Comparison of ENCODE assay signal across 8 mouse cellular contexts in the genomic region with DNA sequence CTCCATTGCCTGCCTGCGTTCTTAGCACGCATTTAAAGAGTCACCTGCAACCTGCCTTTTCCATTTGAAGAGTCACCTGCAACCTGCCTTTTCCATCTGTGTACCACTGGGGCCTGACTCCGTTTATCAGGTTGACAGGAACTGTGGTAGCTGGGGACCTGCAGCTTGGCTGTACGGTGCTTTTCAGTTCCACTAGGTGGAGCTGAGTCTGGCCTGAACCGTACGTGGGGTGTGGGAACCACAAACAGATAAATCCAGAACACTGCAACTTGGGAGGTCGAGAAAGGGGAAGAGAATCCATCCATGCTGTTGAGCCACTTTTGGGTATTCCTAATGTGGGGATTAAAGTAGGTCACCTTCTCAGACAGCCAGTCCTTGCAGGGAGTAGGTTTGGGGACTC. TPM values are rescaled to one million over a fixed set of nuclear protein-coding genes. Genes with fewer than 3 reads are reported as not detected.
DNase-seq lines count a peak whose midpoint lies in the region; ATAC-seq lines count a peak whose summit lies in the region.

No protein-coding gene starts in this region.

- H3K9ac ChIP-seq in kidney, embryonic 15.5 days, result no peak overlapping the region
- no peak overlapping the region for H3K9ac ChIP-seq in kidney, embryonic 14.5 days (ENCODE audit: low read depth, low read length)

- no peaks in the 10 kb centered on the region for H3K9me3 ChIP-seq in kidney, embryonic 15.5 days (replicated peaks)
- H3K9me3 ChIP-seq in kidney, embryonic 14.5 days (ENCODE audit: control insufficient read depth, low read length), result no peaks in the 10 kb centered on the region

- no peaks in the 10 kb centered on the region for H3K27me3 ChIP-seq in kidney, embryonic 15.5 days
- no peaks in the 10 kb centered on the region for H3K27me3 ChIP-seq in kidney, embryonic 14.5 days (ENCODE audit: control insufficient read depth, insufficient read depth, low read length)

- no peak for ATAC-seq in kidney, embryonic 15.5 days (replicated peaks; ENCODE audit: low FRiP score)
- no peak for ATAC-seq in kidney, embryonic 14.5 days (ENCODE audit: low FRiP score, low TSS enrichment)

- WGBS in kidney, embryonic 15.5 days, result 60% methylated on average over 7 of the region's 7 CpGs
- WGBS in kidney, embryonic 14.5 days, result 59% methylated on average over 7 of the region's 7 CpGs

- peaks cover 28% of the 10 kb centered on the region; the same call in 1 of the 2 replicates for H3K4me1 ChIP-seq in kidney, embryonic 15.5 days
- 0 out of 2 replicates have a peak, but pooled peaks cover 4% of the 10 kb centered on the region for H3K4me1 ChIP-seq in kidney, embryonic 14.5 days (ENCODE audit: control insufficient read depth, insufficient read depth, low read length)

- no peak overlapping the region for H3K4me2 ChIP-seq in kidney, embryonic 15.5 days
- no peak overlapping the region for H3K4me2 ChIP-seq in kidney, embryonic 14.5 days (replicated peaks; ENCODE audit: low read depth, low read length)

- 0 out of 2 replicates have a peak overlapping the region, but pooled peaks have one; percentile 11 for H3K27ac ChIP-seq in kidney, embryonic 15.5 days
- no peak overlapping the region for H3K27ac ChIP-seq in kidney, embryonic 14.5 days (ENCODE audit: low read depth, low read length)

- H3K36me3 ChIP-seq in kidney, embryonic 15.5 days, result peaks cover 61% of the 10 kb centered on the region
- peaks cover 33% of the 10 kb centered on the region for H3K36me3 ChIP-seq in kidney, embryonic 14.5 days (ENCODE audit: control insufficient read depth, insufficient read depth, low read length)

- DNase-seq in MEL-GATA-1-ER (ENCODE audit: extremely low read depth, low read depth), result peak; percentile 72
- peak; percentile 58 for DNase-seq in heart, postnatal 4 days
- peak; percentile 34 to 43 for DNase-seq in natural killer cell, adult 2 months (ENCODE audit: low spot score in 2 of 2)
- DNase-seq in cerebellum, postnatal 25 days, result no peak
- DNase-seq in cerebellum, postnatal 10 days, result no peak
- DNase-seq in neural tube, embryonic 10.5 days (ENCODE audit: extremely low spot score, low spot score), result no peak

- no peak overlapping the region for H3K4me3 ChIP-seq in kidney, embryonic 15.5 days (replicated peaks)
- no peak overlapping the region for H3K4me3 ChIP-seq in kidney, embryonic 14.5 days (ENCODE audit: low read length)

RNA-seq across cellular contexts. Expression of gene Wbp1l, which starts 8.5 kb away (rescaled TPM):
- polyA plus RNA-seq in kidney, embryonic 15.5 days (2015; fragmentation: Nextera tagmentation; extraction: Ambion mirVana), result 46.4 and 51.3 TPM in 2 replicates
- 26.2 and 46.1 TPM in 2 replicates for polyA plus RNA-seq in kidney, embryonic 14.5 days (2014; fragmentation: Nextera tagmentation; extraction: Ambion mirVana)
- total RNA-seq in heart, postnatal 4 days (2021), result 10 to 100 TPM; 60.5 to 61.2 TPM

RNA-seq across cellular contexts. Expression of gene Sfxn2, which starts 34.3 kb away (rescaled TPM):
- polyA plus RNA-seq in kidney, embryonic 15.5 days (2015; fragmentation: Nextera tagmentation; extraction: Ambion mirVana), result 32.9 and 33.0 TPM in 2 replicates
- 18.1 and 25.1 TPM in 2 replicates for polyA plus RNA-seq in kidney, embryonic 14.5 days (2014; fragmentation: Nextera tagmentation; extraction: Ambion mirVana)
- 1 to 10 TPM; 4.6 to 6.4 TPM for total RNA-seq in heart, postnatal 4 days (2021)

RNA-seq across cellular contexts. Expression of gene Arl3, which starts 34.4 kb away (rescaled TPM):
- 143 and 145 TPM in 2 replicates for polyA plus RNA-seq in kidney, embryonic 15.5 days (2015; fragmentation: Nextera tagmentation; extraction: Ambion mirVana)
- 98.3 and 182 TPM in 2 replicates for polyA plus RNA-seq in kidney, embryonic 14.5 days (2014; fragmentation: Nextera tagmentation; extraction: Ambion mirVana)
- 10 to 100 TPM; 29.6 to 31.1 TPM for total RNA-seq in heart, postnatal 4 days (2021)

Comparison
In these comparisons a context has a peak if more than half of its experiments do, and no peak if none do; other contexts are left out.
1. DNase-seq: peak in MEL-GATA-1-ER (single experiment), heart, postnatal 4 days (single experiment) and natural killer cell, adult 2 months (2 of 2); none in cerebellum, postnatal 25 days (0 of 2), cerebellum, postnatal 10 days (0 of 2) and neural tube, embryonic 10.5 days (single experiment).